Mouse (Mus musculus): ENCODE data around the gene Klra1. TPM values are rescaled to one million over a fixed set of nuclear protein-coding genes. Genes with fewer than 3 reads are reported as not detected.

Gene Klra1
- 0.69 TPM for polyA plus RNA-seq (2014; fragmentation: Illumina TruSeq; extraction: RNeasy Lipid Tissue Mini Kit (QIAGEN cat#74804); ENCODE audit: low read depth, low replicate concordance)

DNA sequence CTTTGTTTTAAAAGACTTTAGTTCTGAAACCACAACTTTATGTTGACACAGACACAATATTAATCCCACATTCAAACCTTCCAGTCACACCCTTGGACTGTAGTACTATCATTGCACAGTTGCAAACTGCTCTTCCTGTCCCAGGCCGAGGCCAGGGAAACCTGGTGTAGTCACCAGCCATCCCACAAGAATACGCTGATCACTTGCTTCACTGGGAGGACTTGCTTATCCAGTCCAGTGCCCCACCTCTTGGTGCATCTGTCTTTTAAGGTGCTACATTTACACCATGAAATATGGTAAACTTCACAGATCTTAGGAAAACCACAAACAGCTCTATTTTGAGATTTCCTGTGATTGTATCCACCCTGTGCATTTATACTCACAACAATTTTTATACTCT lies at the start of gene Klra1:
Klra1 (minus strand) TSS at position 125 of the 400 bp plus-strand sequence.

DNA sequence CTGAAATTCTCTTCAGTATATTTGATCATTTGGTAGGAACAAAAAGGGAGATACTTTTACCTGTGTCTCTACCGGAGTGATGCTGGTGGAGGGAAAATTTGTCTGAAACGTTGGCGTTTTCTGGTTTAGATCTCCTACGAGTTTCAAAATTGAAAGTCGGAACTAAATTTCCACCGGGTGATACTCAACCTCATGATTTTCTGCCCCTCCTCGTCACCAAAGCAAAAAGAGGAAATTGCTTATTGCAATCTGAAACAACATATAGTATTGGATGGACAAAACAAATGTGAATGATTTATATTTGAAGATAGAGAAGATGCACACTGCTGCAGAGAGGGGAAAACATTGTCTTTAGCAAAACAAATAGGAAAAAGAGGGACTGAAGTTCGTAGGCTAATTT lies 49.3 kb downstream of the Klra1 start, which contains the start of gene Klra3:
Klra3 (minus strand) TSS at position 164 of the 400 bp plus-strand sequence.

Other genes with a start within 250 kb of the Klra1 start
- 0.69 TPM for gene Klra9, start 193.8 kb downstream of the Klra1 start, polyA plus RNA-seq (2014; fragmentation: Illumina TruSeq; extraction: RNeasy Lipid Tissue Mini Kit (QIAGEN cat#74804); ENCODE audit: low read depth, low replicate concordance)
- gene Klra7, start 153.6 kb downstream of the Klra1 start, polyA plus RNA-seq (2014; fragmentation: Illumina TruSeq; extraction: RNeasy Lipid Tissue Mini Kit (QIAGEN cat#74804); ENCODE audit: low read depth, low replicate concordance): 2.5 TPM
- not detected for gene Klra10, start 104.9 kb downstream of the Klra1 start, polyA plus RNA-seq (2014; fragmentation: Illumina TruSeq; extraction: RNeasy Lipid Tissue Mini Kit (QIAGEN cat#74804); ENCODE audit: low read depth, low replicate concordance)
- 0.60 TPM for gene Klra3, start 49.3 kb downstream of the Klra1 start, polyA plus RNA-seq (2014; fragmentation: Illumina TruSeq; extraction: RNeasy Lipid Tissue Mini Kit (QIAGEN cat#74804); ENCODE audit: low read depth, low replicate concordance)

Data from sigmoid colon, adult 10 weeks (tissue).